Mouse (Mus musculus) embryonic stem cell, embryonic (primary cell): Measurements from ENCODE around the gene Rnpep.

Experiments
- CTCF ChIA-PET, 4 experiments: fragments of 300-600 bp in 2 of 4; fragments of 350-600 bp in 2 of 4; sonication (Branson Sonifier 250); formaldehyde crosslinking; loops; one replicate each; lab custom pipeline; 2022; ENCODE audit warnings: inconsistent platforms in 2 of 4; lab: Charles Lee
- POLR2A ChIA-PET, 4 experiments: fragments of 300-600 bp in 2 of 4; fragments of 350-600 bp in 2 of 4; sonication (Branson Sonifier 250); formaldehyde crosslinking; loops; one replicate each; lab custom pipeline; 2022; ENCODE audit warnings: antibody characterized with exemption in 4 of 4, inconsistent platforms in 1 of 4; lab: Charles Lee

Gene Rnpep

DNA sequence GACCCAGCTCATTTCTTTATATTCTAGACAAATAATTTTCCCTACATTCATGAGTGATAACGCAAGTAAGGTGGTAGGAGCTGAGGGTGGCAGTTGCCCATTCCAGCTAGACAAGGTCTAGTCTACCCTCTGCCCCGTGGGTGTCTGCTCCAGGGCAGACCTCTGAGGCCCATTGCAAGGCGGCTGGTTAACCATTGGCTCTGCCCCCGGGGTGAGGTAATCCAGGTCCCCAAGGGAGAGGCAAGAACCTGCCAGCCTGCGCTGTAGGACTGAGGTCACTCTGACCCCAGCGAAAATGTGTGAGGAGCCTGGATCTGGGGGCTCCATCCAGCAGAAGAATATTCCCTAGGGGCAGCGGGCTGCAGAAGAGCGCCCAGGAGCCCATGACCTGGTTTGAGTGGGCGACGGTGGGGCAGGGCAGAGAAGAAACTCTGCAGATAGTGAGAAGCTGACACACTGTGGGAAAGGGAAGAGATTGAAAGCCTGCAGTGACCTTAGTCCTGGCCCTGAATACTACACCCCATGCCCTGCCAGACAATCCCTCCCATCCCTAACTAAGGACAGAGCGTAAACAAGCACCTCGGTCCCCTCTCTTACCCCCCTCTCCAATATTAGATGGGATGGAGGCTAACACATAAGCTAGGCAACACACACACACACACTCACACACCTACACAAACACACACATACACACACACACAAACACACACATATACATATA, 46.6 kb downstream of the Rnpep start:
- CTCF ChIA-PET: no interaction called here

DNA sequence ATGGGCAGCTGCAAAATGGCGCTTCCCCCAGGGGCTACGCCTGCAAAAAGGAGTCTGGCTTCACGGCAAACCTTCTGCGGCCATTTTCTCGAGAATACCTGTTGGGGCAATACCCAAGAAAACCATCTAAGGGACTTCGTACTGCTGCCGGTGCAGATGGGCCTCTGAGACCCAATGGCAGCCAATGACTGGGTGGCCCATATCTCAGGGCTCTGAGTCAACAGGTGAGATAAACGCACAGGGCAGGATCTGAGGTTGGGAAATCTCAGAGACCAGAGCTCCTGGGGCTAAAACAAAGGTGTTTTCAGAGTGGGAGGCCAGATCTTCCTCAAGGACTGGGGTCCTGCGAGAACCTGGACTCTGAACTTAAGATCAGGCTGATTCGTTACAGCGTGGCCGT, 49.1 kb downstream of the Rnpep start:
- CTCF ChIA-PET: interaction anchor here in 2 of 4 experiments (0.8 to 1.2 kb wide), 4 partner anchors 10 to 63 kb away, joined by 3 to 6 read pairs (median 3); no protein-coding TSS in a partner anchor
- POLR2A ChIA-PET: interaction anchor here (0.6 to 3.8 kb wide), 42 partner anchors 9 to 267 kb away, joined by 3 to 24 read pairs (median 4); partner anchors contain the start of genes Elf3 (in 3 of the 4) and Arl8a (in 1 of the 4)

More for the DNA sequence above, 46.6 kb downstream of the Rnpep start:
- POLR2A ChIA-PET: interaction anchor here (0.5 to 4.0 kb wide), 14 partner anchors 11 to 39 kb away, joined by 3 to 20 read pairs (median 4); no protein-coding TSS in a partner anchor

DNA sequence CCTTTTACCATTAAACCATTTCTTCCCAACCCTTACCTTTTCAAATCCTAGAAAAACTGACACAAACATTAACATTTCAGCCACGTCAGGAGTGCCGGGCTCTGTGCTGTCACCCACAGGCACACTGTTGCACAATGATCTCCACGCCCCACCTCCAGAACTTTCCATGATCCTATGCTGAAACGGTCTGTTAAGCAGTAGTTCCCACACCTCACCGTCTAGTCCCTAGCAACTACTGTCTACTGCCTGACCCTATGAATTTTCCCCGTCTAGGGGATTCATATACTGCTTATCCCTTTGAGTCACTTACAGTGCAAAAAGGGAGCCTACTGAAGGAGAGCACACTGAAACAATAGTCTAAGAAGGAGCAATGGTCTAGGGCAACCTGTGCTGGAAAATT, 49.9 kb downstream of the Rnpep start:
- POLR2A ChIA-PET: interaction anchor here (0.7 to 3.8 kb wide), 32 partner anchors 9 to 104 kb away, joined by 3 to 24 read pairs (median 5); partner anchors contain the start of gene Elf3 (in 2 of the 4)
- CTCF ChIA-PET: interaction anchor here in 1 of 4 experiments (0.8 to 1.2 kb wide), 2 partner anchors 10 to 62 kb away, joined by 3 read pairs; no protein-coding TSS in a partner anchor

DNA sequence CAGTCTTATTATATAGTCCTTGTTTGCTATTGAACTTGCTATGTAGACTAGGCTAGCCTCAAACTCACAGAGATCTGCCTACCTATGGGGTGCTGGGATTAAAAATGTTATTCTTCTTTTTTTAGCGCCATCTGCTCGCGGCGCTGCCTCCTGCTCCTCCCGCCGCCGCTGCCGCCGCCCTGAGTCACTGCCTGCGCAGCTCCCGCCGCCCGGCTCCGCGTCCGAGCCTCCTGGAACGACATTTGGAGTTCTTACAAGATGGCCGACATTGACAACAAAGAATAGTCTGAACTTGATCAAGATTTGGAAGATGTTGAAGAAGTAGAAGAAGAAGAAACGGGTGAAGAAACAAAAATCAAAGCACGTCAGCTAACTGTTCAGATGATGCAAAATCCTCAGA, 52.0 kb downstream of the Rnpep start:
- ChIA-PET POLR2A (interaction anchor here in 2 of 4 experiments (1.2 to 2.8 kb wide), 8 partner anchors 12 to 43 kb away, joined by 3 to 15 read pairs (median 5); no protein-coding TSS in a partner anchor), CTCF (interaction anchor here in 1 of 4 experiments (1.3 kb wide), 1 partner anchor 60 kb away, joined by 5 read pairs; no protein-coding TSS in a partner anchor)

DNA sequence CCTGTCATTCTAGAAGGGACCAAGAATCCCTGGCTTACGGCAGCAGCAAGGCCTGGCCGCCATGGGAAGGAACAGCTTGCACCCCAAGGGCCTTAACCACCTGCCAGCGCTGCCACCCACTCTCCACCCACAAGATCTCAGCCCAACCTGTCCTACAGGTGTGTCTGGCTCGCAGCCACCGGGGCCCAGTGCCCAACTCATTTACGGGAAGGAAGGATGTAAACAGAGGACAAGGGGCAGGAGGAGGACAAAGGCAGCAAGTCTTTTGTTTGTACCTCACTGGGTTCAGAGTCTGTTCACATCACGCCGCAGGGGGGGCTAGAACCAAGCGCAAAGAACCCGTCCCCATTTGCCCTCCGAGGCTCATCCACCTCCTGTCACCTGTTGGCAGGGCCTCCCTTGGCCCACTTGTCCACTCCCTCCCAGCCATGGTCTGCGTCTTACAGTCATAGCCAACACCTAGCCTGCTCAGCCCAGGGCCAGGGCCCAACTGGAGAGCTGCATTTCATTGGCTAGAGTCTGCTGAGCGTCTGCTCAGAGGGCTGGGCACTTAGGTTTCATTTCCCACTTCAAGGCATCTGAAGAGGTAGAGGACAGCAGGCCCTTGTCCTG, 56.4 kb downstream of the Rnpep start:
- POLR2A ChIA-PET: interaction anchor here in 3 of 4 experiments (0.6 to 3.7 kb wide), 7 partner anchors 10 to 143 kb away, joined by 3 to 21 read pairs (median 4); partner anchors contain the start of gene Elf3 (in 2 of the 3)
- CTCF ChIA-PET: interaction anchor here in 1 of 4 experiments (0.5 kb wide), 1 partner anchor 27 kb away, joined by 3 read pairs; no protein-coding TSS in a partner anchor

DNA sequence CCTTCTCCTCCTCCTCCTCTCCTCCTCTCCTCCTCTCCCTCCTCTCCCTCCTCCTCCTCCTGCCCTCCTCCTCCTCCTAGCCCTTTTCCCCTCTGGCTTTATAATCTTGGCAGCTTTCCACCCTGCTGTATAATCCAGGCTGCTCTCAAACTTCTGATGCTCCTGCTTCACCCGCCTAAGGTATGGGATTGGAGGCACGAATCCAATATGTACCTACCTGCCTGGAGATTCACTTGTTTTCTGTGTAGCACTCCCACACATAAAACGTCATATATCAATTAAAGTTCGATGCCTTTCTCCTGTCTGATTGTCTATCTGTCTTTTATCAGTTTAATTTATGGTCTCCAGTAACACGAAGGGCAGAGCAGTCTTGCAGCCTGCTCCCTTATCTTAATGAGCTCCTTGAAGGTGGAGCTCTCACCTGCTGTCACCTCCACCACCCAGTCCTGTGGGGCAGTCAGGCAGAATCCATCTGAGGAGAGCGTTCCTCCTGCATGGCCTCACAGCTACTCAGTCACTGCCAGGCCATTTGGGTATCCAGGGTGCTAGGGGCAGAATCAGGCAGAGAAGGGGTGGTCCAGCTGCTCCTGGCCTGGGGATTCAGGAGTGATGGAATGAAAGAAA, 58.8 kb downstream of the Rnpep start:
- ChIA-PET CTCF (interaction anchor here in 3 of 4 experiments (0.7 to 1.6 kb wide), 6 partner anchors 9 to 70 kb away, joined by 3 to 6 read pairs (median 3); no protein-coding TSS in a partner anchor), POLR2A (interaction anchor here in 2 of 4 experiments (0.8 to 3.7 kb wide), 21 partner anchors 8 to 238 kb away, joined by 3 to 21 read pairs (median 5); partner anchors contain the start of gene Elf3 (in 2 of the 2))

DNA sequence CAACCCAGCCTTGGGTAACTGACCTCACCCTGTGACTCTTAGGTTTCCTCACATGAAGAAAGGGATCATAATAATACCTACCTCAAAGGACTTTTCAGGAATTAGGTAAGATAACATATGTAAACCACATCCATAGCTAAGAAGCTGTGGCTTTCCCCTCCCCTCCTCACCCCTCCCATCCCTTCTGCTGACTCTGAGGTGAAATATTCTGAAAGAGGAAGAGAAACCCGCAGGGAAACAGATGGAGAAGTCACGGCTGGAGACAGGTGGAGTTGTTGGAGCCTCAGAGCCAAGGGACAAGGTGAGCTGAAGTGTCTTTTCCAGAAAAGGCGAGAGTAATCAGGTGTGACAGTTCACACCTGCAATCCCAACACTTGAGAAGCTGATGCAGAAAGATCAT, 59.7 kb downstream of the Rnpep start:
- ChIA-PET POLR2A (interaction anchor here in 2 of 4 experiments (0.6 to 3.7 kb wide), 15 partner anchors 10 to 271 kb away, joined by 3 to 21 read pairs (median 3); partner anchors contain the start of gene Elf3 (in 2 of the 2)), CTCF (interaction anchor here in 3 of 4 experiments (0.7 to 1.6 kb wide), 5 partner anchors 10 to 120 kb away, joined by 3 read pairs; no protein-coding TSS in a partner anchor)

DNA sequence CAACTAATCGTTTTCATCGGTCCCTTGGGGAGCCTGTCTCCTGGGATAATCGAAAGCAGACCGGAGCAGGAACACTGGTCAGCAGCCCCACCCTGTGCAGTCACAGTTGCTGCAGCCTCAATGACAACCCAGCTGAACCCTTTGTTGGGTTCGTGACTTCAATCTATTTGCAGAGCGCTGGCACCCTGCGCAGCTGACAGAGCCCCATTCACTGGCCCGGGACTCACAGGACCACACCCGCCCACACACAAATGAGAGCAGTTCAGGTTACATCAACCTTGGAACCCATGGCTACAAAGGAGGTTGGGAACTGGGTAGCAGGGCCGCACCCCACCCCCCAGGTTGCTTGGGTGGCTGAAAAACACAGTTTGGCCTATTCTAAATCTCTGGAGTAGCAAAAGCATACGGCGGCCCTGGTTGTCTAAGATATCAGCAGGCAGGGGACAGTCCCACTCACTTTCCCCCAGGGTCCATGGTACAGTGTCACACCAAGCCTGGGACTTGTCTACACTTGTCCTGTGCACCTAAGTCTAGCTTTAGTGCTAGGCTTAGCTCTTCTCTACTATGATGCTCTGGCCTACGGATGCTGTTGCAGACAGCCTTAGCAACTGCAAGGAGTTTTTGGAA, 66.2 kb downstream of the Rnpep start:
- POLR2A ChIA-PET: interaction anchor here in 3 of 4 experiments (0.6 to 3.7 kb wide), 39 partner anchors 8 to 703 kb away, joined by 3 to 30 read pairs (median 5); partner anchors contain the start of gene Elf3 (in 1 of the 3)
- CTCF ChIA-PET: interaction anchor here in 2 of 4 experiments (0.6 to 1.4 kb wide), 4 partner anchors 41 to 459 kb away, joined by 3 to 6 read pairs (median 4); partner anchors contain the start of gene Elf3 (in 1 of the 2)

DNA sequence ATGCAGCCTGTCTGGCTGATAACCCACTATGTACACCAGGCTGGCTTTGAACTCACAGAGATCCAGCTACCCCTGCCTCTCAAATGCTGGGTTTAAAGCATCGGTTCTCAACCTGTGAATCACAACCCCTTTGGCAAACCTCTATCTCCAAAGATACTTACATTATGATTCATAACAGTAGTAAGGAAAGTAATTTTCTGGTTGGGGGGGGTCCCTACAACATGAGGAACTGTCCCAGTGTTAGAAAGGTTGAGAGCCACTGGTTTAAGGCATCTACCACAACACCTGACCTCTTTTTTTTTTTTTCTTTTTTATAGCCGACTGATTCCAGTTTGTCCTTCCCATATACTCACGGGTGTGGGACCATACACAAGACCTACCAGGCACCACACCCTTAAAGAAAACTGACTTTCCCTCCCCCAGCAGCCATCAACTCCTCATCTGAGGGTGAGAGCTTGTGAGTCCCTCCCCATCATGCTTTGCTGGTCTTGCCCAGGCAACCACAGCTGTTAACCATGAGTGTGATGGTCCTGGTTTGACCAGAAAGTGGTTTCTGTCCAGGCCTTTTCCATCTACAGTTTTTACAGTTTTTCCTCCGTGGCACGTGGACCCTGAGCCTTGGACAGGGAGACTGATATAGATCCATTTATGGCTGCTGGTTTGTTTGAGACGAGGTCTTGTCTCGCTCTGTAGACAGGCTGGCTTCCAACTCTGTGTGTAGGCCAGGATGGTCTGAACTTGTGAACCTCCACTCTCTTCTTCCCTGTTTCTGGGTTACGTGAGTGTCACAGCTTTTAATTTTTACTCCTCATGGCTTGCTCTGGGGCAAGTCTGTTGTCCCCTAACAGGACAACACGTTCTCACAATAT, 69.9 kb downstream of the Rnpep start:
- POLR2A ChIA-PET: interaction anchor here (0.7 to 7.5 kb wide), 24 partner anchors 8 to 70 kb away, joined by 3 to 75 read pairs (median 4); partner anchors contain the start of genes Elf3 (in 1 of the 4) and Rnpep (in 1 of the 4)
- CTCF ChIA-PET: no interaction called here
